9 mouse cellular contexts compared by ENCODE assay signal in the genomic region with DNA sequence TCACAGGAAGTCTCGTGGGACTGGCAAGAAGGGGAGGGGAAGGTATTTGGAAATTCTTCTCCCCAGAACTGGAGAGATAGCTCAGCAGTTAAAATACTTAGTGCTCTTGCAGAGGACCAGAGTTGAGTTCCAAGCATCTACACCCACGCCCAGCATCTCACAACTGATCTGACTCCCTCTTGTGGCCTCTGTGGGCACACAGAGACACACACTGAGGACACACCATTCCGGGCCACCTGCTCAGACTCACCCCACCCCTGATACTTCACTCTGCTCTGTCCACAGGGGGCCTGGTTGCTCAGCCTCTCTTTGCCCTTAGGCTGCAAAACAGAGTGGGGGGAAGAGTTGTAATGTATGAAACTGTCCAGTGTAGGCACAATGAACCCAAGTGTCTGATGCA. TPM values are rescaled to one million over a fixed set of nuclear protein-coding genes. Genes with fewer than 3 reads are reported as not detected.
DNase-seq lines count a peak whose midpoint lies in the region; ATAC-seq and TF ChIP-seq lines count a peak whose summit lies in the region.
"Had no signal": no experiment of that assay in that cellular context is flagged by ENCODE, and none has a peak within 500 bp of the region (broad histone marks: within the 10 kb centered on the region; RNA-seq: fewer than 3 reads in every experiment).

No protein-coding gene starts in this region.

- H3K4me2 ChIP-seq in lung, embryonic 14.5 days, result no peak overlapping the region
- H3K4me2 ChIP-seq in midbrain, embryonic 15.5 days, result peak overlapping the region; percentile 70
- H3K4me2 ChIP-seq: limb, embryonic 12.5 days had no signal

- no peaks in the 10 kb centered on the region for H3K27me3 ChIP-seq in cerebellum, adult 2 months (ENCODE audit: control insufficient read depth, insufficient read depth, low read length)
- H3K27me3 ChIP-seq in lung, embryonic 14.5 days (ENCODE audit: insufficient read depth, low read length), result peaks cover 31% of the 10 kb centered on the region
- no peaks in the 10 kb centered on the region for H3K27me3 ChIP-seq in midbrain, embryonic 15.5 days (replicated peaks)

- H3K9ac ChIP-seq in lung, embryonic 14.5 days, result no peak overlapping the region
- no peak overlapping the region for H3K9ac ChIP-seq in midbrain, embryonic 15.5 days
- H3K9ac ChIP-seq: limb, embryonic 12.5 days had no signal

- no peaks in the 10 kb centered on the region for H3K36me3 ChIP-seq in lung, embryonic 14.5 days (ENCODE audit: insufficient read depth)
- no peaks in the 10 kb centered on the region for H3K36me3 ChIP-seq in midbrain, embryonic 15.5 days (replicated peaks)
- H3K36me3 ChIP-seq: limb, embryonic 12.5 days had no signal

- H3K4me3 ChIP-seq in cerebellum, adult 2 months (replicated peaks; ENCODE audit: insufficient read depth, low read depth, low read length), result no peak overlapping the region
- no peak overlapping the region for H3K4me3 ChIP-seq in lung, embryonic 14.5 days (ENCODE audit: low read depth, low read length)
- H3K4me3 ChIP-seq in midbrain, embryonic 15.5 days, result no peak overlapping the region
- H3K4me3 ChIP-seq: limb, embryonic 12.5 days had no signal

- ATAC-seq in lung, embryonic 14.5 days (ENCODE audit: insufficient read depth), result no peak
- no peak for ATAC-seq in midbrain, embryonic 15.5 days (replicated peaks)

- intact Hi-C loops in gastrocnemius, postnatal 36 days (cut with DNase I), result no loop called here

- H3K27ac ChIP-seq in cerebellum, adult 2 months (ENCODE audit: insufficient read depth, low read length), result no peak overlapping the region
- H3K27ac ChIP-seq in lung, embryonic 14.5 days (ENCODE audit: low read depth), result no peak overlapping the region
- no peak overlapping the region for H3K27ac ChIP-seq in midbrain, embryonic 15.5 days
- H3K27ac ChIP-seq: limb, embryonic 12.5 days had no signal

- DNase-seq in cerebellum, adult 2 months, result peak in 1 of 2 experiments; percentile 27
- DNase-seq in cerebellum, postnatal 36 days, result no peak
- no peak for DNase-seq in lung, embryonic 14.5 days
- DNase-seq in lung, postnatal 25 days (ENCODE audit: low spot score), result no peak
- peak; percentile 41 for DNase-seq in c-Kit-positive CD71-positive TER-119-positive erythroid progenitor cells, embryonic 14.5 days (ENCODE audit: low spot score)
- no peak for DNase-seq in gastrocnemius, postnatal 36 days
- DNase-seq in gastrocnemius, postnatal 25 days, result no peak

- TF ChIP-seq CTCF in cerebellum, adult 2 months (IDR thresholded peaks at IDR 0.05; ENCODE audit: borderline replicate concordance, insufficient read depth, low read depth, low read length), result peak; percentile 57
- TF ChIP-seq CTCF in lung, embryonic 14.5 days (IDR thresholded peaks at IDR 0.05; ENCODE audit: low read depth), result peak; percentile 30

- TF ChIP-seq POLR2A in cerebellum, adult 2 months (IDR thresholded peaks at IDR 0.05; ENCODE audit: borderline replicate concordance, insufficient read depth, low read length), result no peak

- H3K4me1 ChIP-seq in cerebellum, adult 2 months (ENCODE audit: control insufficient read depth, insufficient read depth, low read length), result peaks cover 22% of the 10 kb centered on the region
- H3K4me1 ChIP-seq in lung, embryonic 14.5 days (ENCODE audit: insufficient read depth), result peaks cover 9% of the 10 kb centered on the region
- H3K4me1 ChIP-seq in midbrain, embryonic 15.5 days, result peaks cover 55% of the 10 kb centered on the region

- H3K9me3 ChIP-seq in lung, embryonic 14.5 days (ENCODE audit: low read depth, low read length), result no peaks in the 10 kb centered on the region
- H3K9me3 ChIP-seq in midbrain, embryonic 15.5 days, result no peaks in the 10 kb centered on the region
- H3K9me3 ChIP-seq: limb, embryonic 12.5 days had no signal

- 55% methylated on average over 3 of the region's 3 CpGs for WGBS in cerebellum, adult 2 months
- 78% methylated on average over 3 of the region's 3 CpGs for WGBS in lung, embryonic 14.5 days
- 81% methylated on average over 3 of the region's 3 CpGs for WGBS in midbrain, embryonic 15.5 days

RNA-seq across cellular contexts. Expression of a gene that starts 3.4 kb away (rescaled TPM):
- polyA plus RNA-seq in cerebellum, adult 2 months (2012; rRNA removed), result 55.4 and 62.4 TPM in 2 replicates
- polyA plus RNA-seq in lung, embryonic 14.5 days (2014; fragmentation: Nextera tagmentation; extraction: Ambion mirVana), result 1.2 and 1.9 TPM in 2 replicates
- 70.6 and 71.3 TPM in 2 replicates for polyA plus RNA-seq in midbrain, embryonic 15.5 days (2015; fragmentation: Nextera tagmentation; extraction: Ambion mirVana)
- under 1 TPM; 0.12 to 0.56 TPM for total RNA-seq in gastrocnemius, postnatal 36 days (2021)
- total RNA-seq in gastrocnemius, postnatal 25 days (2021), result under 1 TPM in 1 of 2 experiments, not detected in 1; 0.29 TPM

Comparison
In these comparisons a context has a peak if more than half of its experiments do, and no peak if none do; other contexts are left out.
1. RNA of a gene that starts 3.4 kb away (polyA plus RNA-seq): 70.6 to 71.3 TPM in midbrain, embryonic 15.5 days and 55.4 to 62.4 TPM in cerebellum, adult 2 months; 1.2 to 1.9 TPM in lung, embryonic 14.5 days; every median in the first group is over 10 times any median in the second.